ENCODE assay signal across 8 mouse cellular contexts in genomic region chr11:103721468-103722039, GRCm38 (mm10). TPM values are rescaled to one million over a fixed set of nuclear protein-coding genes. Genes with fewer than 3 reads are reported as not detected.
DNase-seq lines count a peak whose midpoint lies in the region; ATAC-seq and TF ChIP-seq lines count a peak whose summit lies in the region.

No protein-coding gene starts in this region.

- no peaks in the 10 kb centered on the region for H3K4me1 ChIP-seq in ES-Bruce4 (ENCODE audit: control insufficient read depth, insufficient read depth, low read length)
- peaks cover 36% of the 10 kb centered on the region for H3K4me1 ChIP-seq in hindbrain, embryonic 10.5 days (replicated peaks)
- H3K4me1 ChIP-seq in limb, embryonic 13.5 days: peaks cover 12% of the 10 kb centered on the region
- H3K4me1 ChIP-seq in neural tube, embryonic 11.5 days (ENCODE audit: control insufficient read depth, insufficient read depth, low read length): no peaks in the 10 kb centered on the region

- peak; percentile 54 for TF ChIP-seq CTCF in ES-Bruce4 (IDR thresholded peaks at IDR 0.05; ENCODE audit: low read depth, low read length)

- peak overlapping the region; percentile 54 for H3K4me2 ChIP-seq in limb, embryonic 13.5 days (replicated peaks)
- no peak overlapping the region for H3K4me2 ChIP-seq in neural tube, embryonic 11.5 days (ENCODE audit: low read depth)

- H3K4me3 ChIP-seq in ES-Bruce4 (ENCODE audit: low read depth, low read length): no peak overlapping the region
- peak overlapping the region; percentile 24; the same call in 1 of the 2 replicates for H3K4me3 ChIP-seq in hindbrain, embryonic 10.5 days
- H3K4me3 ChIP-seq in limb, embryonic 13.5 days: peak overlapping the region; percentile 17
- no peak overlapping the region for H3K4me3 ChIP-seq in neural tube, embryonic 11.5 days (ENCODE audit: low read depth, low read length)

- 33% methylated on average over 15 of the region's 15 CpGs for WGBS in hindbrain, embryonic 10.5 days
- WGBS in limb, embryonic 13.5 days: 27% methylated on average over 15 of the region's 15 CpGs
- WGBS in neural tube, embryonic 11.5 days: 43% methylated on average over 15 of the region's 15 CpGs

- no peak overlapping the region for H3K27ac ChIP-seq in ES-Bruce4 (ENCODE audit: insufficient read depth, low read length)
- H3K27ac ChIP-seq in hindbrain, embryonic 10.5 days: no peak overlapping the region
- no peak overlapping the region for H3K27ac ChIP-seq in limb, embryonic 13.5 days
- H3K27ac ChIP-seq in neural tube, embryonic 11.5 days (ENCODE audit: low read depth, low read length): no peak overlapping the region

- H3K27me3 ChIP-seq in ES-Bruce4 (ENCODE audit: control insufficient read depth, insufficient read depth, low read length, poor library complexity, severe bottlenecking): no peaks in the 10 kb centered on the region
- peaks cover 15% of the 10 kb centered on the region for H3K27me3 ChIP-seq in hindbrain, embryonic 10.5 days (ENCODE audit: insufficient read depth, poor library complexity, severe bottlenecking)
- no peaks in the 10 kb centered on the region for H3K27me3 ChIP-seq in limb, embryonic 13.5 days
- H3K27me3 ChIP-seq in neural tube, embryonic 11.5 days (ENCODE audit: control insufficient read depth, insufficient read depth, low read length): no peaks in the 10 kb centered on the region

- no peak for TF ChIP-seq EP300 in ES-Bruce4 (IDR thresholded peaks at IDR 0.05; ENCODE audit: insufficient read depth, low read depth, low read length)

- DNase-seq in 3T3-L1 (ENCODE audit: low read depth, low spot score): peak; percentile 42
- peak; percentile 59 to 73 for DNase-seq in cerebellum, postnatal 25 days
- DNase-seq in hindbrain, embryonic 10.5 days (ENCODE audit: low spot score): peak; percentile 47
- DNase-seq in neural tube, embryonic 11.5 days (ENCODE audit: low spot score): peak; percentile 50
- DNase-seq in urinary bladder, postnatal 4 days (ENCODE audit: low spot score in 2 of 2): no peak

- no peaks in the 10 kb centered on the region for H3K9me3 ChIP-seq in ES-Bruce4 (replicated peaks; ENCODE audit: control insufficient read depth, insufficient read depth, low read length, poor library complexity, severe bottlenecking)
- no peaks in the 10 kb centered on the region for H3K9me3 ChIP-seq in hindbrain, embryonic 10.5 days
- no peaks in the 10 kb centered on the region for H3K9me3 ChIP-seq in limb, embryonic 13.5 days
- no peaks in the 10 kb centered on the region for H3K9me3 ChIP-seq in neural tube, embryonic 11.5 days (ENCODE audit: control insufficient read depth, low read length)

- H3K36me3 ChIP-seq in ES-Bruce4 (ENCODE audit: control insufficient read depth, insufficient read depth, low read length, poor library complexity, severe bottlenecking): no peaks in the 10 kb centered on the region
- H3K36me3 ChIP-seq in hindbrain, embryonic 10.5 days: no peaks in the 10 kb centered on the region
- H3K36me3 ChIP-seq in limb, embryonic 13.5 days: no peaks in the 10 kb centered on the region
- no peaks in the 10 kb centered on the region for H3K36me3 ChIP-seq in neural tube, embryonic 11.5 days (ENCODE audit: control insufficient read depth, insufficient read depth, low read length)

- no peak for TF ChIP-seq POLR2A in ES-Bruce4 (IDR thresholded peaks at IDR 0.05; ENCODE audit: insufficient read depth, low read length)

- H3K9ac ChIP-seq in ES-Bruce4 (ENCODE audit: low read depth, poor library complexity, severe bottlenecking): no peak overlapping the region
- H3K9ac ChIP-seq in limb, embryonic 13.5 days: no peak overlapping the region
- H3K9ac ChIP-seq in neural tube, embryonic 11.5 days (ENCODE audit: low read length): no peak overlapping the region

- peak; percentile 44 for ATAC-seq in limb, embryonic 13.5 days (ENCODE audit: low FRiP score, low read depth)
- ATAC-seq in neural tube, embryonic 11.5 days (ENCODE audit: insufficient read depth, low FRiP score, low TSS enrichment): no peak
- no peak for ATAC-seq in monocyte, adult 5-6 weeks (replicated peaks; ENCODE audit: insufficient number of reproducible peaks, low FRiP score, low TSS enrichment, poor library complexity, severe bottlenecking)

RNA-seq across cellular contexts. Expression of gene Gosr2, which starts 23.9 kb away (rescaled TPM):
- polyA plus RNA-seq in ES-Bruce4 (2011; ENCODE audit: insufficient read depth, insufficient read length, low read depth, missing spikeins): 38.5 and 41.8 TPM in 2 replicates
- 90.0 and 94.5 TPM in 2 replicates for polyA plus RNA-seq in hindbrain, embryonic 10.5 days (2016; fragmentation: Nextera tagmentation; extraction: Ambion mirVana)
- polyA plus RNA-seq in limb, embryonic 13.5 days (2015; fragmentation: Nextera tagmentation; extraction: Ambion mirVana): 96.5 and 103 TPM in 2 replicates
- 90.3 and 93.2 TPM in 2 replicates for polyA plus RNA-seq in neural tube, embryonic 11.5 days (2014; fragmentation: Nextera tagmentation; extraction: Ambion mirVana)
- 52.9 to 61.4 TPM (median 56.2 TPM) in 3 replicates for total RNA-seq in monocyte, adult 5-6 weeks (2017)

RNA-seq across cellular contexts. Expression of gene Wnt9b, which starts 28.1 kb away (rescaled TPM):
- 0.22 TPM in 1 of 2 replicates, not detected in the other for polyA plus RNA-seq in ES-Bruce4 (2011; ENCODE audit: insufficient read depth, insufficient read length, low read depth, missing spikeins)
- polyA plus RNA-seq in hindbrain, embryonic 10.5 days (2016; fragmentation: Nextera tagmentation; extraction: Ambion mirVana): 0.60 and 1.0 TPM in 2 replicates
- 0.83 and 1.1 TPM in 2 replicates for polyA plus RNA-seq in limb, embryonic 13.5 days (2015; fragmentation: Nextera tagmentation; extraction: Ambion mirVana)
- 0.82 and 0.95 TPM in 2 replicates for polyA plus RNA-seq in neural tube, embryonic 11.5 days (2014; fragmentation: Nextera tagmentation; extraction: Ambion mirVana)
- not detected in 3 replicates for total RNA-seq in monocyte, adult 5-6 weeks (2017)

RNA-seq across cellular contexts. Expression of gene Wnt3, which starts 52.4 kb away (rescaled TPM):
- 10.4 and 13.6 TPM in 2 replicates for polyA plus RNA-seq in ES-Bruce4 (2011; ENCODE audit: insufficient read depth, insufficient read length, low read depth, missing spikeins)
- 11.2 and 12.3 TPM in 2 replicates for polyA plus RNA-seq in hindbrain, embryonic 10.5 days (2016; fragmentation: Nextera tagmentation; extraction: Ambion mirVana)
- 12.4 and 14.1 TPM in 2 replicates for polyA plus RNA-seq in limb, embryonic 13.5 days (2015; fragmentation: Nextera tagmentation; extraction: Ambion mirVana)
- polyA plus RNA-seq in neural tube, embryonic 11.5 days (2014; fragmentation: Nextera tagmentation; extraction: Ambion mirVana): 8.0 TPM in 2 replicates
- not detected in 3 replicates for total RNA-seq in monocyte, adult 5-6 weeks (2017)

Comparison
In these comparisons a context has a peak if more than half of its experiments do, and no peak if none do; other contexts are left out.
1. DNase-seq: peak in 3T3-L1 (single experiment), cerebellum, postnatal 25 days (2 of 2), hindbrain, embryonic 10.5 days (single experiment) and neural tube, embryonic 11.5 days (single experiment); none in urinary bladder, postnatal 4 days (0 of 2).
2. H3K4me3 ChIP-seq: peak in hindbrain, embryonic 10.5 days (single experiment) and limb, embryonic 13.5 days (single experiment); none in ES-Bruce4 (single experiment) and neural tube, embryonic 11.5 days (single experiment).